Mouse (Mus musculus) lung, embryonic 16.5 days (tissue): ENCODE measurements at regions not wholly inside any gene's neighbourhood (a gene's known extent, or its start where the extent isn't known, plus 50 kb on each side); places are given as distances from the start of the nearest gene placed in this dataset.

Source experiments
- ATAC-seq: fragments of 200-750 bp; cut with Nextera tagmentation; 2 replicates; pipeline ENCODE4 v1.8.0; 2017; ENCODE audit warnings: low read depth, mild to moderate bottlenecking, moderate library complexity
- H3K27ac ChIP-seq: fragments of 300-500 bp; sonication (generic); 2 replicates; pipeline ENCODE4 v1.5.1; 2014; ENCODE audit warnings: mild to moderate bottlenecking, control low read depth, low read length
- H3K27me3 ChIP-seq: fragments of 300-500 bp; sonication (generic); 2 replicates; pipeline ENCODE4 v1.6.1; 2014; ENCODE audit warnings: low read depth, low read length, mixed read lengths; ENCODE audit not compliant: control insufficient read depth, insufficient read depth
- H3K36me3 ChIP-seq: fragments of 300-500 bp; sonication (generic); 2 replicates; pipeline ENCODE4 v1.6.1; 2014; ENCODE audit warnings: low read length; ENCODE audit not compliant: control insufficient read depth, insufficient read depth
- H3K4me1 ChIP-seq: fragments of 300-500 bp; sonication (generic); replicated peaks from 2 replicates; pipeline ENCODE4 v1.6.1; 2014; ENCODE audit warnings: low read length, mixed read lengths; ENCODE audit not compliant: control insufficient read depth, insufficient read depth
- H3K4me2 ChIP-seq: fragments of 300-500 bp; sonication (generic); 2 replicates; pipeline ENCODE4 v1.6.1; 2014; ENCODE audit warnings: low read depth, low read length, control low read depth
- H3K4me3 ChIP-seq: fragments of 300-500 bp; sonication (generic); 2 replicates; pipeline ENCODE4 v1.5.1; 2014; ENCODE audit warnings: mild to moderate bottlenecking, low read length, control low read depth
- H3K9ac ChIP-seq: fragments of 300-500 bp; sonication (generic); 2 replicates; pipeline ENCODE4 v1.6.1; 2014; ENCODE audit warnings: low read length, control low read depth
- H3K9me3 ChIP-seq: fragments of 300-500 bp; sonication (generic); 2 replicates; pipeline ENCODE4 v1.6.1; 2016; ENCODE audit warnings: low read length; ENCODE audit not compliant: control insufficient read depth
- WGBS: fragments of 180-500 bp; shearing (Covaris S2); extraction: QIAGEN DNeasy Blood & Tissue Kit; methylation state at CpG from one replicate; pipeline ENCODE4 v1.1.7; 2014; 5-methylcytosine and 5-hydroxymethylcytosine counted together

DNA sequence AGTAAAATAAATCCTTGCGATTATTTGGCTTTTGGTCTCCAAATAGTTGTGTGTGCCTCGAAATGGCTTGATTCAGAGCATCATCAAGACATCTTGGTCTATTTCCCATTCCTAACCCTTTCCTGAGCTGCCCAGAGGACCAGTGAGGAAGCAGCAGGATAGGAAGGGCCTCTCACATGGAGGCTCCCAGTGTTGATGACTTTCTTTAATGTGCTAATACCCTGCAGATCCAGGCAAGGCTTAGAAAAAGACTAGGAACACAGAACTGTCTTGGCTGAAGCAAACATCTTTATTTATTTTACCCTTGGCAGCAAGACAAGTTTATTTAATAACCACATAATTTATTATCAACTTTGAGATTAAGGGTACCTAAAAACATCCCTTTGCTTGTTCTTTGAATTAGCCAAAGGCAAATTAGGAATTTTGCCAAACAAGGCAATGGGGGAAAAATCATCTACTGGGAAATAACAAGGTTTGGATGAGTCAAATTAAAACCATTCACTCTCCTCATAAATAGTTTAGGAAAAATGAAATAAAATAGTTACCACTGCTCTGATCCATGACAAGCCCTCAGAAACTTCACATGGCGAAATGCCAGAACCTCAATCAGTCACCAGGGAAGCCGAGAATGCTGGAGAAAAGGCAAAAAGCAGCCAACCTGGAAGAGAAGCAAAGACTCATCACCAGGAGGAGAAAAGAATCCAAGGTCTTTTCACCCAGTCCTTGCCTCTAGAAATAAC lies 263.1 kb upstream of the 1700056E22Rik start:
- Histone ChIP-seq H3K4me1 (peaks cover 3% of the 10 kb centered on the region; the same call in 1 of the 2 replicates), H3K4me3 (no peak overlapping the region), H3K27ac (peak overlapping the region; percentile 59; the same call in 1 of the 2 replicates), H3K9me3 (no peaks in the 10 kb centered on the region), H3K36me3 (no peaks in the 10 kb centered on the region), H3K27me3 (peaks cover 3% of the 10 kb centered on the region; the same call in 1 of the 2 replicates), H3K9ac (no peak overlapping the region), H3K4me2 (no peak overlapping the region)
- WGBS, result 43% methylated on average over 4 of the region's 4 CpGs
- peak; percentile 89 for ATAC-seq

DNA sequence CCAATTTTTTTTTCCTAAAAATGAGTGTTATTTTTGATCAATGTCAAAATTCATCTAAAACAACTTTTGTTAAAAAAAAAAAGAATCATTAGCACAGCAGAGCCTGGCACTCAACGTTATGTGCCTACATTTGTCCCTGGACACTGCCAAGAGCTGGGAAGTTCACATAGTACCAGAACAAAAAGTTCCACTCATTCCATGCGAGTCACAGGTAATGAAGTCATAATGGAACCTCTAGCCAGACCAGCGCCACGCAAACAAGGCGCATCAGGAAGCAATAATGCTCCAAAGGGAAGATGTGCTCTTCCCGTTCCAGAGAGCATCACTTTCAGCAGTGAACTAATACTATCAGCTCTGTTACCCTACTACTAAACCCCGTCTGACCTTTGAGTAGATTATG lies 257.0 kb upstream of the 1700056E22Rik start:
- H3K27me3 ChIP-seq, result peaks cover 3% of the 10 kb centered on the region; the same call in 1 of the 2 replicates
- 75% methylated on average over 7 of the region's 7 CpGs for WGBS
- no peak overlapping the region for H3K4me3 ChIP-seq
- H3K27ac ChIP-seq, result no peak overlapping the region
- H3K4me2 ChIP-seq, result no peak overlapping the region
- H3K4me1 ChIP-seq, result peaks cover 10% of the 10 kb centered on the region
- H3K36me3 ChIP-seq, result no peaks in the 10 kb centered on the region
- ATAC-seq, result no peak
- no peaks in the 10 kb centered on the region for H3K9me3 ChIP-seq
- H3K9ac ChIP-seq, result no peak overlapping the region

DNA sequence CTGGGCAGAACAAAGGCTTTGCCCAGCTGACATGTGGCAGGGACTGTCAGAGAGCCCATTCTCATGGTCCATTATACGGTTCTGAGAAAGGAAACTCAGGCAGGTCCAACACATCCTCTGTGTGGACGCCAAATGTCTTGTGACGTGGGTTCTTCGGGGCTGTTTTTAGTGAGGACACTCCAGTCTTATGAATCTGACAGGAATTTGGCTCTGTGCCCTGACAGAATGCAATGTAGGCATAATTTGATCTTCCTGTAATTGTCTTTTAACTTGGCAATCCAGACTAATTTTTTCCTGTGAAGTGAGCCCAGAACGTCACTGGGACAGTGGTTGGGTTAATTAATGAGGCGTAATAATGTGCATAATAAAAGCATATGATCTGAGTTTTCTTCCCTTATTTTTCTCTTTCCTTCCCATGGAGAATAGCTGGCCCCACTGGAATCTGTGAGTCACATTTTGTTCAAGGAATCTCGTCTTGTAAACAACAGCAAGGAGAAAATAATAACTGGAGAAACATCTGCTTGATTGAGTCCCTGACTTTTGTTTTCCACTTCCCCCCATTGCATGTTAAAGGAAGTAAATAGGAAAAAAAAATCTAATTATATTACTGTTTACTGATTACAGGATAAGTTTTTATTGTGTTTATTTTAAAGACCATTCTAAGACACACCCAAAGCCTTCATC lies 255.8 kb upstream of the 1700056E22Rik start:
- peak; percentile 95 for ATAC-seq

DNA sequence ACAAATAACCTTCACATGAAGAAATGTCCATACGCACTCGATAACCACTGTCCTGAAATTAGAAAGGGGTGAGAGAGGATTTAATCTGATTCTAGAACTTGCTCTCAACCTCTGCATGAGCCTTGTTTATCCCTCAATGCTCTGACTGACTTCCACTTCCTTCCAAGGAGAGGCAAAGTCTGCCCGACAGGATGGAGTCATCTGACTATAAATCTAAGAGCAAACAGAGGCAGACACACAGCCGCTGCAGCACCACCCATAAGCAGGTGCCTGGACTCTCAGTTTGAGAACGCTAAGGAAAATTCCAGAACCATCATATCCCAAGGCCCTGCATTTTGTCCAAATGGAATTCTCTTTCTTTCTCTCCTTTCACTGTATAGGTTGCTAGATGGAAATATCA lies 247.7 kb upstream of the 1700056E22Rik start:
- Histone ChIP-seq H3K4me2 (no peak overlapping the region), H3K4me3 (no peak overlapping the region), H3K27ac (no peak overlapping the region), H3K4me1 (no peaks in the 10 kb centered on the region), H3K27me3 (no peaks in the 10 kb centered on the region; the same call in 1 of the 2 replicates), H3K9me3 (no peaks in the 10 kb centered on the region), H3K9ac (no peak overlapping the region), H3K36me3 (no peaks in the 10 kb centered on the region)
- ATAC-seq, result no peak
- WGBS, result 39% methylated on average over 5 of the region's 5 CpGs

More for the DNA sequence above, 255.8 kb upstream of the 1700056E22Rik start:
- peak overlapping the region; percentile 65 for H3K27ac ChIP-seq
- WGBS, result 32% methylated on average over 7 of the region's 7 CpGs
- peaks cover 3% of the 10 kb centered on the region; the same call in 1 of the 2 replicates for H3K27me3 ChIP-seq
- H3K4me2 ChIP-seq, result no peak overlapping the region
- H3K4me1 ChIP-seq, result peaks cover 10% of the 10 kb centered on the region
- H3K36me3 ChIP-seq, result no peaks in the 10 kb centered on the region
- no peak overlapping the region for H3K4me3 ChIP-seq
- H3K9ac ChIP-seq, result no peak overlapping the region
- no peaks in the 10 kb centered on the region for H3K9me3 ChIP-seq

DNA sequence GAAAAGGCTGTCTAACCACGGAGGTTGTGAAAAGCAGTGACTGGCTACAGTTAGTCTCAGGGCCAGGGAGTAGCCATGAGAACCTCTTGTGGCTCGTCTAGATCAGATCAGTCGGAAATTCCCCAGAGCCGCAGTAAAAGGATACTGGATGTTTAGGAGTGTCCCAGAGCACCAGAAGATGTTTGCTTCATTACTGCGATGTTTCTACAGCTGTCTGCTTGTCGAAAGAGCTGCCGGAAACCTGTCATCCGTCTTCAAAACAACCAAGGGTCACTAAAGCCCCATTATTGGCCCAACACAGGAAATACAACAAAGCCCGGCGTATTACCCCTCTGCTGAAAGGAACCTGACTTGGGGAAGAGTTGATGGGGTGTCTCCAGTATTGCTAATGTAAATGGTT lies 245.2 kb upstream of the 1700056E22Rik start:
- H3K9me3 ChIP-seq, result no peaks in the 10 kb centered on the region
- H3K4me2 ChIP-seq, result no peak overlapping the region
- H3K9ac ChIP-seq, result no peak overlapping the region
- H3K4me1 ChIP-seq, result no peaks in the 10 kb centered on the region
- no peaks in the 10 kb centered on the region for H3K36me3 ChIP-seq
- H3K27me3 ChIP-seq, result no peaks in the 10 kb centered on the region; the same call in 1 of the 2 replicates
- H3K27ac ChIP-seq, result no peak overlapping the region
- 44% methylated on average over 10 of the region's 10 CpGs for WGBS
- H3K4me3 ChIP-seq, result no peak overlapping the region
- ATAC-seq, result 0 out of 2 replicates have a peak, but pooled peaks have one; percentile 26

DNA sequence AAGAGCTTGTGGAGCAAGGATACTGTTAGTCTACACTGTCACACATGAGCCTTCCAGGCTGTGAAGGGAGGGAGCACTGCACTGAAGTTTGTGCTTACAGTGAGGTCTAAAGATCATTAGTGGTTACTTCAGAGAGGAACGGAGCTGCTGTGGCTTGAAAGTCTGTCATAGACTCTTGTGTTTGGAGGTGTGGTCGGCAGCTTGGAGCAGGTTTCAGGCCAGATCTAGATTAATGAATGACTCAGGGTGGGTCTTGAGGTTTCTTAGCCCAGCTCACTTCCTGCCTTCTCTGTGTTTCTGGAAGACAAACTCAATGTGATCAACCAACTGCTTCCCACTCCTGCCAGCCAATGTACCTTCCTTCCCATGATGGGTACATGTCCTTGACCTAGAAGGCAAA lies 242.9 kb upstream of the 1700056E22Rik start:
- no peak for ATAC-seq
- Histone ChIP-seq H3K9ac (no peak overlapping the region), H3K4me3 (no peak overlapping the region), H3K4me1 (no peaks in the 10 kb centered on the region), H3K36me3 (no peaks in the 10 kb centered on the region), H3K27me3 (no peaks in the 10 kb centered on the region), H3K27ac (no peak overlapping the region), H3K4me2 (no peak overlapping the region), H3K9me3 (no peaks in the 10 kb centered on the region)
- WGBS, result 45% methylated on average over 2 of the region's 2 CpGs

DNA sequence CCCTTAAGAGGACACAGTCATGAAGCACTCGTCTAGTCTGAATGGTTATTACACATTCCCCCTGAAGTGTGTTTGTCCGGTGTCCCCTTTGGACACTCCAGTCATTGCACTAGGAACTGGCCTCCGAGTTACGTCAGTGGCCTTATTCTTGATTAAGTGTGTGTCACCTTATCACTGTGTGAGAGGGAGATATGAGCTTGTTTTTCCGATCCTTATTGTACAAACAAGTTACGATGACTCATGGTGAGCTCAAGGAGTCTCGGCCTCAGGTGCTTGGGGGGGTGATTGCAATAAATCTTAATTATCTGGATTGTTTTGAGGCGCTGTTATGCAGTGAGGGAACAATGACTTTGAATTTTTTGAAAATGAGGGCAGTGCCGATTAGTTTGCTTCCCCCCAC lies 241.8 kb upstream of the 1700056E22Rik start:
- Histone ChIP-seq H3K9ac (no peak overlapping the region), H3K27me3 (no peaks in the 10 kb centered on the region), H3K4me3 (no peak overlapping the region), H3K4me1 (no peaks in the 10 kb centered on the region), H3K27ac (no peak overlapping the region), H3K4me2 (no peak overlapping the region), H3K9me3 (no peaks in the 10 kb centered on the region), H3K36me3 (no peaks in the 10 kb centered on the region)
- no peak for ATAC-seq
- 47% methylated on average over 9 of the region's 9 CpGs for WGBS

DNA sequence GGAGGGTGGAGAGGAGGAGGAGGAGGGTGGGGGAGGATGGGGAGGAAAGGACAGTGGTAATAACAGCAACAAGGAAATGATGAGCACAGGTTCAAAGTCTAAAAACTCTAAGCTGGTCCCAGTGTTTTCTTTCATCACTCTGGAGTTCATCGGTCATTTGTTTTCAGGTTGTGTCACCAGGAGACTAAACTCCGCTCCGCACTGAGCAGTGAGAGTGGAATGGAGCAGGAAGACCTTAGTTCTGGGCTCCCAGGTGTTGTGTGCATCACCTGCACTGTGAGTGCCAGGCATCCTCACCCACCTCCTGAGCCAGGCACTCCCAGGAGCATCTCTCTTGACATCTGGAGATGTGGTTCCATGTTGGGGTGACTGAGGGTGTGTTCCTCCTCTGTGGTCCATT lies 241.3 kb upstream of the 1700056E22Rik start:
- WGBS, result 86% methylated on average over 3 of the region's 3 CpGs
- ATAC-seq, result no peak
- no peaks in the 10 kb centered on the region for H3K36me3 ChIP-seq

DNA sequence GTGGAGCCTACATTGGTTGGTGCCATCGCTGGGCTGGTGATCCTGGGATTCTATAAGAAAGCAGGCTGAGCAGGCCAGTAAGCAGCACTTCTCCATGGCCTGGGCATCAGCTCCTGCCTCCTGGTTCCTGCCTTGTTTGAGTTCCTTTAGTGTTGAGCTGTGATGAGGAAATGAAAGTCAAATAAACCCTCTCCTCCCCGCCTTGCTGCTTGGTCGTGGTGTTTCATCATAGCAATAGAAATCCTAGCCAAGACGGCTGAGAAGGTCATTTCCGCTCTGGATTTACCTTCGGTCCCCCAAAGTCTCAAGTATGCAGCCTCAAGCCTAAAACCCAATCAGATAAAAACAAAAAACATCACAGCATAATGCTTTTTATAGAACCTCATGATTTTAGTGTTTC lies 240.6 kb upstream of the 1700056E22Rik start:
- Histone ChIP-seq H3K27me3 (no peaks in the 10 kb centered on the region), H3K27ac (no peak overlapping the region), H3K9me3 (no peaks in the 10 kb centered on the region), H3K36me3 (no peaks in the 10 kb centered on the region), H3K9ac (no peak overlapping the region), H3K4me3 (no peak overlapping the region), H3K4me2 (no peak overlapping the region), H3K4me1 (no peaks in the 10 kb centered on the region)
- no peak for ATAC-seq
- WGBS, result 57% methylated on average over 6 of the region's 6 CpGs

More for the DNA sequence above, 241.3 kb upstream of the 1700056E22Rik start:
- Histone ChIP-seq H3K9me3 (no peaks in the 10 kb centered on the region), H3K4me3 (no peak overlapping the region), H3K27me3 (no peaks in the 10 kb centered on the region), H3K4me1 (no peaks in the 10 kb centered on the region), H3K9ac (no peak overlapping the region), H3K27ac (no peak overlapping the region), H3K4me2 (no peak overlapping the region)
